Mouse (Mus musculus): ENCODE data around the gene Tmem251.

Gene Tmem251

DNA sequence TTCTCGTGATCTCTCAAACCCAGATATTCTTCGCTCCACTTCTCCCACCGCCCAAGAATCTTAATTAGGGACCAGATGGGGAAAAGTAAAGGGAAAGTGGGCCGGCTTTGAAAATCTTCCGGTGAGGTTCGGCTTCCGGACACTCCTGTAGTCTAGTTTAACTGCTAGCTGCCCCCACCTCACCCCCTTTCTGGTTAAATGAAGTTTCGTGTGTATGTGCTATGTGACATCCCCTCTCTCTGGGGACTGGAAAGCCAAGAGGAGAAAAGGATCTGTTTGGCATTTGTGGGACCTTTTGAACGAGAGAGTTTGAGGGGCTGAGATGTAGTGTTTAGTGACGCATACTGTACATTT is 14.8 kb downstream of the Tmem251 start, which contains the start of gene Gm20604:
Gene Gm20604 (minus strand): TSS at position 270 of the 354 bp plus-strand sequence.
- DNase-seq (ENCODE audit: low read depth, low spot score): no peak

DNA sequence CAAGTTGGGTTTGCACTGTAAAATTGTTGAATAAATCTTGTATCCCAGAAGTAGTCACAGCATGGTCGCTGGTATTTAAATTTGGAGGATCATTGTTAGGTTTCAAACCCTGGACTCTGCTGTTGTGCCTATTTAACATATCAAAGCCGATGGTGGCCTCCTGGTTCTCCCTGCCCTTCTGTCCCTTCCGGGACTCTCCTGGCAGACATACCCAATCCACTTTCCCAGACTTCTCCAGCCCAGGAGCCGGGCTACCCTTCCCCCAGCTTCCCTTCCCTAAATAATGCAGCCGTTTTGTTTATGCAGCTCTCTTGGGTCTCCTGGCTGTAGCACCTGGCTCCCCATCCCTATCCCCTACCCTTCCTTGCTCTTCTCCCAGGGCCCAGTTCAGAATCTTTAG is 15.4 kb downstream of the Tmem251 start:
- no peak for DNase-seq (ENCODE audit: low read depth, low spot score)
- H3K27me3 ChIP-seq (ENCODE audit: control insufficient read depth, insufficient read depth, low read length, poor library complexity, severe bottlenecking): no peaks in the 10 kb centered on the region

More for the DNA sequence above, 14.8 kb downstream of the Tmem251 start, which contains the start of gene Gm20604:
- H3K27me3 ChIP-seq (ENCODE audit: control insufficient read depth, insufficient read depth, low read length, poor library complexity, severe bottlenecking): no peaks in the 10 kb centered on the region
- no peaks in the 10 kb centered on the region for H3K36me3 ChIP-seq (ENCODE audit: control insufficient read depth, insufficient read depth, low read length, poor library complexity, severe bottlenecking)

DNA sequence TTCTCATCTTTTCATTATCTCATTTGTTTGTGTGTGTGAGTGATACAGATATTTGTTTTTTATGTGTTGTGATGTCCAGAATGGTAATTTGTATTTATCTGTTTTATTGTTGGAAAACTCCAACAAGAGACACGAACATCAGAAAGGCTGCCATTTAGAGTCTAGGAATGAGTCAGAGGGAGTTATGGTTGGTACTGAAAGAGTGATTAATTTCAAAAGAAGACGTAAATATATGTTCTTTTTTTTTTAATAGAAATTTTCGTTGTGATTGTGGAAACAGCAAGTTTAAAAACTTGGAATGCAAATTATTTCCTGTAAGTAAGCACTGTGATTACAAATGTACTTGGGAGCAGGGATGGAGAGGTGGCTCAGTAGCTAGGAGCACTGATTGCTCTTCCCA is 18.1 kb downstream of the Tmem251 start:
- Histone ChIP-seq H3K36me3 (ENCODE audit: control insufficient read depth, insufficient read depth, low read length, poor library complexity, severe bottlenecking) (no peaks in the 10 kb centered on the region; the same call in 1 of the 2 replicates), H3K27me3 (ENCODE audit: control insufficient read depth, insufficient read depth, low read length, poor library complexity, severe bottlenecking) (no peaks in the 10 kb centered on the region)
- DNase-seq (ENCODE audit: low read depth, low spot score): no peak

More for the DNA sequence above, 15.4 kb downstream of the Tmem251 start:
- H3K36me3 ChIP-seq (ENCODE audit: control insufficient read depth, insufficient read depth, low read length, poor library complexity, severe bottlenecking): no peaks in the 10 kb centered on the region

DNA sequence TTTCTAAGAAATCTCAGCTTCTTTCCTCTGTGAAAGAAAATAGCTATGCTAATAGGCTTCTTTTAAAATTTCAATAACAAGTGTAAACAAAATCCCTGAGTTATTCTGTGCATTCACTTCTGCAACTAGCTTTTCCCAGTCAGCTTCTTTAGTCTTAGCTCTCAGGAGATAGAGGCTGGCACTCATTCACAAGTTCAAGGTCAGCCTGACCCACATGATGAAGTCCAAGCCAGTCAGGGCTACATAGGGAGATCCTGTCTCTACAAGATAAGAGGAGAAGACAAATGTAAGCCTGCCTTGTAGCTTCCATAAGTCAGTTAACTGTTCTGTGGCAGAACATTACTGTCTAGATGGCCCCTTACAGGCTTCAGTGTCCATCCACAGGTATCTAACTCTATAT is 20.1 kb downstream of the Tmem251 start:
- no peaks in the 10 kb centered on the region for H3K27me3 ChIP-seq (ENCODE audit: control insufficient read depth, insufficient read depth, low read length, poor library complexity, severe bottlenecking)
- no peak for DNase-seq (ENCODE audit: low read depth, low spot score)
- peaks cover 2% of the 10 kb centered on the region; the same call in 1 of the 2 replicates for H3K36me3 ChIP-seq (ENCODE audit: control insufficient read depth, insufficient read depth, low read length, poor library complexity, severe bottlenecking)

DNA sequence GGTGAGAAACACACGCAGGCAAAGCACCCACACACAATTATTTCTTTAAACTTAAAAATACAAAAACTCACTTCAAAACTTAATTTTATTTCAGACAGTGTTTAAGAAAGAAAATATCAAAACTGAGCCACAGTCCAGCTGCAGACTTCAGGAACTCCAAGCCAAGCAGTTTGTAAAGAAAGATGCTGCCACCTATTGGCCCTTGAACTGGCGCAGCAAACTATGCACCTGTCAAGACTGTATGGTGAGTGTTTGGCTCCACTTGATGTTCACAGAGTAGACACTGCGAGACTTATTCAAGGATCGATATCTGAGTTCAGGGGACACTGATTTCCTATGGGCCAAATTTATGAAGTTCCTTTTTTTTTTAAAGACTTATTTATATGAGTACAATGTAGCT is 25.4 kb downstream of the Tmem251 start:
- no peaks in the 10 kb centered on the region for H3K27me3 ChIP-seq (ENCODE audit: control insufficient read depth, insufficient read depth, low read length, poor library complexity, severe bottlenecking)
- peak; percentile 46 for DNase-seq (ENCODE audit: low read depth, low spot score)
- H3K36me3 ChIP-seq (ENCODE audit: control insufficient read depth, insufficient read depth, low read length, poor library complexity, severe bottlenecking): peaks cover 23% of the 10 kb centered on the region; the same call in 1 of the 2 replicates

DNA sequence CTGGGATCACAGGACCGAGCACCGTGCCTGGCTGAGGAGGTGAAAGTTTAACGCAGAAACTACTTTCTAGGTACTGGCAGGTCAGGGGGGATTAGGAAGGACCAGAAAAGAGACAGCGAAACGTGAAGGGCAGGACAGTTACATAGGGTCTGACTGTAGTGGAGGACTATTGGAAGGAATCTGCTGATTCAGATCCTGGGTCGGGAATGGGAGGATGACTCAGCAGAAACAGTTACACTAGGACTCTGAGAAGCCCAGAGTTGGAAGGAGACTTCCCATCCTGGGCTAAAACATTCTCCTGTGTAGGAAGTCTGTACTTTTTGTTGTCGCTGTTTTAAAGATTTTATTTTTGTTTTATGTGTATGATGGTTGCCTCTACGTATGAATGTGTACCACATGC is 28.0 kb downstream of the Tmem251 start:
- Histone ChIP-seq H3K36me3 (ENCODE audit: control insufficient read depth, insufficient read depth, low read length, poor library complexity, severe bottlenecking) (peaks cover 31% of the 10 kb centered on the region; the same call in 1 of the 2 replicates), H3K27me3 (ENCODE audit: control insufficient read depth, insufficient read depth, low read length, poor library complexity, severe bottlenecking) (no peaks in the 10 kb centered on the region)
- DNase-seq (ENCODE audit: low read depth, low spot score): no peak

DNA sequence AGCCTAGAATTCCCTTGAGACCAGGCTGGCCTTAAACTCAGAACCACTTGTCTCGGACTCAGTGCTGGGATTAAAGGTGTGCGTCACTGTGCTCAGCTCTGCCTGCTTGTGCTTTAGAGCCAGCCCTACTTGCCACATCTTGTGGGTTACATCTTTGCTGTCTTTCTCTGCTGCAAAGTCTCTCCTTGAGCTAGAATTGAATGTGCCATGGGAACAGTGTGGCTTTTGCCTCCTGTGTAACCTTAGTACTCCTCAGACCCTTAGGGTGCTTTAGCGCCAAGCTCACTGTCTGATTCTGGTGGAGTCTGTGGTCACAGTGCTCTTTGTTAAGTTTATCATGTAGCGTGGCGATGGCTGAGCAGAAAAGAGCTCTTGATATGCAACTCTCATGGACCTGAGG is 29.1 kb downstream of the Tmem251 start:
- Histone ChIP-seq H3K36me3 (ENCODE audit: control insufficient read depth, insufficient read depth, low read length, poor library complexity, severe bottlenecking) (peaks cover 29% of the 10 kb centered on the region; the same call in 1 of the 2 replicates), H3K27me3 (ENCODE audit: control insufficient read depth, insufficient read depth, low read length, poor library complexity, severe bottlenecking) (no peaks in the 10 kb centered on the region)
- no peak for DNase-seq (ENCODE audit: low read depth, low spot score)

DNA sequence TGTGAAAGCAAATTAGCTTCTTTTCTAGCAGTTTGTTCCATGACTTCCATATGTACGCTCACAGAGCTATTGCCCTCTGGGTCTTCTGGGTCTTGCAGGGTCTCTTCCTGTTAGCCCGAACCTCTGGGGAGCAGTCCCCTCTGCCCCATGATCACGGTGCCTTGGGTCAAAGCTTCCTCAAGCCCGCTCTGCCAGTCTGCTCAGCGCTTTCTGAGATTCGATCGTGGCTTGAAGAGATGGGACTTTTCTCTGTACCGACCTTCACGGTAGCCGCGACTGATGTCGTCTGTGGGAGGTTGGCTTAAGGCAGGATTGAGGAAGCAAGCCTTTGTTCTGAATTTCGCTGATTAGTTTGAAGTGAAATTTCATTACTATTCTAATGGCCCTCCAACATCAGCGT is 32.5 kb downstream of the Tmem251 start:
- no peaks in the 10 kb centered on the region for H3K27me3 ChIP-seq (ENCODE audit: control insufficient read depth, insufficient read depth, low read length, poor library complexity, severe bottlenecking)
- no peak for DNase-seq (ENCODE audit: low read depth, low spot score)
- H3K36me3 ChIP-seq (ENCODE audit: control insufficient read depth, insufficient read depth, low read length, poor library complexity, severe bottlenecking): peaks cover 18% of the 10 kb centered on the region; the same call in 1 of the 2 replicates

DNA sequence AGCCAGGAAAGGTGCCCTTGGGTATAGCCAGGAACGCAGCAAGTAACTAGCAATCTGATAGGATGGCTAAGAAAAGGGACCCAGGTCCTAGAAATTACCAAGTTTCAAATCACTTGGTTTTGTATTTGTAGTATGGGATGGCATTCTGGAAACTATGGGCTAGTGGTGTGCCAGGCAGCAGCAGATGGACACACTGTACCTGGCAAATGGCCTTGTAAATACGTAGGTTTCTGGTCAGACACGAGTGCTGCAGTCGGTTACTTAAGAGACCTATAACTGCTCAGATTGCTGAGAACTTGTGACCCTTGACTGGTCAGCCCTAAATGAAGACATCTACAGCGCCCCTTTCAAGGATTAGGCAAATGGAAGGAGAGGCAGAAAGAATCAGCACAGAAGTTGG is 34.6 kb downstream of the Tmem251 start:
- DNase-seq (ENCODE audit: low read depth, low spot score): no peak
- H3K36me3 ChIP-seq (ENCODE audit: control insufficient read depth, insufficient read depth, low read length, poor library complexity, severe bottlenecking): peaks cover 9% of the 10 kb centered on the region; the same call in 1 of the 2 replicates
- no peaks in the 10 kb centered on the region for H3K27me3 ChIP-seq (ENCODE audit: control insufficient read depth, insufficient read depth, low read length, poor library complexity, severe bottlenecking)

DNA sequence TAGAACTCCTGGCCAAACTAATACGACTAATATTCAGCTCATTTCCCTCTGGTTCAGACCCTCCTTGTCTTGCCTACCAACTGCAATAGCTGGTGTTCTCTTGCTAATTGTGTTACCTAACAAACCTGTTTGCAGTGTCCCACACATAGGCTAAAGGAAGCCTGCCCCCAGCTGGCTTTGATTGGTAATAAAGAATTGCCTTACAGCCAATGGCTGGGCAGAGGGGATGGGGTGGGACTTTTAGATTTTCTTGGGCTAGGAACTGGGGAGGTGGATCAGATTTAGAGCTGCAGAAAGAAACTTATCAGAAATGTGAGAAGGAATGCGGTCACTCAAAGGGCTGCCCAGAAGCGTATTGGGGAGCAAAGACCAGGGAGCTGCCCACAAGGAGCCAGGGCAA is 35.9 kb downstream of the Tmem251 start:
- Histone ChIP-seq H3K36me3 (ENCODE audit: control insufficient read depth, insufficient read depth, low read length, poor library complexity, severe bottlenecking) (peaks cover 9% of the 10 kb centered on the region; the same call in 1 of the 2 replicates), H3K27me3 (ENCODE audit: control insufficient read depth, insufficient read depth, low read length, poor library complexity, severe bottlenecking) (no peaks in the 10 kb centered on the region)
- peak; percentile 34 for DNase-seq (ENCODE audit: low read depth, low spot score)

DNA sequence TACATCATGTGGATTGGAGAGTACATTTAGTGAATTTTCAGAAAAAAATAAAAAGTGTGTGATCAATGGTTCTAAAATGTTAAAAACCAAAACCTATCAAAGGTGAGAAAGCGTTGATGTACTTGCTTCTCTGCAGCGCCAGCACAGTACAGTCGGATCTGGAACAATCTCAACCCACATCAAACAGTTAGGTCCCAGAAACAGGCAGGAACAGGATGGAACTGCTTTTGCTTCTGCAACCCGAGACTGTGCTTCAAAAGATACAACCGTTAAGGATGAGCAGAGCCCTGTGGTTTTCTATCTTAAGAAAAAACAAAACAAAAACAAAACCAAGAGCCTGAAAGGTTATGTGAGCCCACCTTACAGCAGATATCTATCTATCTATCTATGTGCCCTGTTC is 39.3 kb downstream of the Tmem251 start:
- Histone ChIP-seq H3K36me3 (ENCODE audit: control insufficient read depth, insufficient read depth, low read length, poor library complexity, severe bottlenecking) (peaks cover 8% of the 10 kb centered on the region), H3K27me3 (ENCODE audit: control insufficient read depth, insufficient read depth, low read length, poor library complexity, severe bottlenecking) (no peaks in the 10 kb centered on the region)
- no peak for DNase-seq (ENCODE audit: low read depth, low spot score)

DNA sequence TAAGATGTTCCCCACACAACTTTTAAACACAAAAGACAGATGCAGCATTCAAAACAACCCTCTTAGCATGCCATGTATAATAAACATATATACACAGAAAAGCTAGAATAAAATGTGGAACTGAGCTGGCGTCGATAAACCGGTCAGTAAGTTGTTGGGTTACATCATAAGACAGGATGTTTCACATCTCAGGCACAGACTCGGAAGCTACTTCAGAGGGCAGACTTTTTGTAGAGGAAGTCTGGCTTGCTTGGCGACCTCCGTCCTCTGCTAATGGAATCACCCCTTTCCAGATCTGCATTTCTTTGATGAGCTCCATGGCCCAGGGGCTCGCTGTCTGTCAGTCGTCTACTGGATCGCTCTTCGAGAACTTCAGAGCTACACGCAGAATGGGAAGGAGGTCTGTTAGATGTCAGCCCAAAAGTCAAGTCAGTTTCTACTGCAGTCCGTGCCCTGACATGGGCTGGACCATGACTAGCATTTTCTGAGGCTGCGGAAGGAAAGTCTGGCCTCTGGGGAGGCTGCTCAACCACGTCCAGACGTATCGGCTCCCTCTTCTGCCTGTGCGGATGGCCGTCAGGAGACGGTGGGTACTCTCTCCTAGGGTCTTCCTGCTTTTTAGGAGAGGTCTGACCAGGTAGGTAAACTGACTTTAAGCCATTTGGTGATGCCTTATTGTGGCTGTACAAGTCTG is 41.5 kb downstream of the Tmem251 start:
- DNase-seq (ENCODE audit: low read depth, low spot score): no peak
- H3K27me3 ChIP-seq (ENCODE audit: control insufficient read depth, insufficient read depth, low read length, poor library complexity, severe bottlenecking): no peaks in the 10 kb centered on the region
- H3K36me3 ChIP-seq (ENCODE audit: control insufficient read depth, insufficient read depth, low read length, poor library complexity, severe bottlenecking): peaks cover 14% of the 10 kb centered on the region

DNA sequence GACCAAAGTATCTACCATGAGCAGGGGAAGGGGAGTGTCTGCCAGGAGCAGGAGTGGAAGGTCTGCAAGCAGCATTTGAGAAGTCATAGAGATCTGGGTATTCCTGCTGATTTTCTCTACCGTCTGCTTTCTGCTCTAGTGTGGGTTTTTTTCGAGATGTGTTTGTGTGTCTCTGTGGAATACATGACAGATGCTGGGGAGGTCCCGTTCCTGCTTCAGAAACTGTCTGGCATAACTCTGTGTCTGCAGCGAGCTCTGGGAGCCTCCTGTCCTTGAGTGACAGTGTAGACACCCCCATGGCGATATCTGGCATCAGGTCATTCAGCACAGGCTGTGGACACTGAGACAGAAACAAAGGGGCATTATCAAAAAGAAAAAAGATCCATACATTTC is 42.0 kb downstream of the Tmem251 start:
- H3K36me3 ChIP-seq (ENCODE audit: control insufficient read depth, insufficient read depth, low read length, poor library complexity, severe bottlenecking): peaks cover 18% of the 10 kb centered on the region
- H3K27me3 ChIP-seq (ENCODE audit: control insufficient read depth, insufficient read depth, low read length, poor library complexity, severe bottlenecking): no peaks in the 10 kb centered on the region
- DNase-seq (ENCODE audit: low read depth, low spot score): no peak

DNA sequence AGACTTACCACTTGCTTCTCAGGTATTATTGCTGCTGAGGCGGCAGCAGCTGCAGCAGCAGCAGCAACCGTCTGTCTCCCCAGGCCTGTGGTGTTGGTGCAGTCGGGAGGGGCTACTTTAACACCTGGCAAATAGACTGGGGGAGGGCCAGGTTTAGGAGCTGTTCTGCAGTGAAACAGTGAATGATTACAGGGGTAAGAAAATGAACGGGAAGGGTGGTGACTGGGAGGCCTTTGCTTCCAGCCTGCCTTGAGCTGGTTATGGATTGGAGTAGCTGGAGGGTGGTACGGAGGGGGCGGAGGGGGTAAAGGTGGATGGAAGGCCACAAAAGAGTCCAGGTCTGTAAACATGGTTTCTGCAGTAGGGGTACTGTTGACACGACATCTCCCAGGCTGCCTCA is 44.4 kb downstream of the Tmem251 start:
- peaks cover 18% of the 10 kb centered on the region for H3K36me3 ChIP-seq (ENCODE audit: control insufficient read depth, insufficient read depth, low read length, poor library complexity, severe bottlenecking)
- H3K27me3 ChIP-seq (ENCODE audit: control insufficient read depth, insufficient read depth, low read length, poor library complexity, severe bottlenecking): no peaks in the 10 kb centered on the region
- DNase-seq (ENCODE audit: low read depth, low spot score): no peak
